Mouse (Mus musculus) megakaryocyte, embryonic 14.5 days (primary cell): Measurements from ENCODE around the gene Mfsd2a.

Experiments used
- FLI1 ChIP-seq: IDR thresholded peaks from 2 replicates; pipeline ENCODE4 v1.6.1; 2012; ENCODE audit warnings: low read length, inconsistent platforms, mixed read lengths
- GATA1 ChIP-seq: IDR thresholded peaks from 3 replicates; pipeline ENCODE4 v1.6.1; 2012; ENCODE audit warnings: mixed read lengths, low read length, inconsistent platforms, borderline replicate concordance

DNA sequence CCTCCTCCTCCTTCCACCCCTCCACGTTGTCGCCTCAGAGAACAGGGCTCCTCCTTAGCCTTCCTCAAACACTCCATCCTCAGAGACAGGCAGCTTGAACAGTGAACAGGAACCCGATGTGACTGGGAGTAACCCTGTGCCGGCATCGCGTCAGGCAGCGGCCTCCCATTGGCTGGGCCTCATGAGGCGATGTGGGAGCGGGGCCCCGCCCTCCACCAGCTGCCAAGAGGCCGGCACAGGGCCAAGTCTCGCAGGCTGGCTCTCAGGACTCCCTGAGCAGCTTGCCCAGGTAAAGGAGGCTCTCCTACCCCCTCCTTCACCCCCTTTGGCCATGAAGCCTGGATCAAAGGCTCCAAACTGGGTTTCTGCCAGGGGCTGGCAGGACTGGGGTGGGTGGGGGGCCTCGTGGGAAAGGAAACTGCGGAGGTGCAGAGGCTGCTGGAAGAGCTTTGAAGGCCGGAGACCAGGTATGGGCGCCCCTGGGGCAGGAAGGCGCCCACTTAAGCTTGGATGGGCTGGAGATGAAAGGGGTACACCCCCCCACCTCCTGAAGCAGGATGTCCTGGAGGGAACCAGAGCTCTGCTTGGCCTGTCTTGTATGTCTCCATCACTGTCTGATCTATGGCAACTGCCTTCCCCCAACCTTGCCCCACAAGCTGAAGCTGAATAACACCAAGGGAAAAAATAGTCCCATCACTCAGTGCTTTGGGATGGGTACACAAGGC, 5.4 kb downstream of the Mfsd2a start:
- TF ChIP-seq FLI1 (no peak), GATA1 (no peak)
